Mouse (Mus musculus): ENCODE results near the gene Nf2.

- TF ChIP-seq CTCF (IDR thresholded peaks at IDR 0.05; ENCODE audit: low read depth) (no peak), EP300 (IDR thresholded peaks at IDR 0.05; ENCODE audit: low read depth) (no peak)
Measured at GRCm38 (mm10) chr11:4803426-4803825, 45.9 kb downstream of the Nf2 start.
